Mouse (Mus musculus): Measurements from ENCODE around the gene Vmn2r90. TPM values are rescaled to one million over a fixed set of nuclear protein-coding genes. Genes with fewer than 3 reads are reported as not detected.

Vmn2r90 gene
- not detected in 2 replicates for polyA plus RNA-seq (2012; rRNA removed; ENCODE audit: low replicate concordance)

GRCm38 (mm10) chr17:17703447-17703846 lies at the start of gene Vmn2r90:
Gene Vmn2r90, plus strand, starts transcription at chr17:17703747.

Other genes starting within 250 kb of the Vmn2r90 start
- 13.8 and 15.7 TPM in 2 replicates for gene Lnpep, start 78.7 kb upstream of the Vmn2r90 start, polyA plus RNA-seq (2012; rRNA removed; ENCODE audit: low replicate concordance)
- gene Spaca6, start 123.4 kb downstream of the Vmn2r90 start, polyA plus RNA-seq (2012; rRNA removed; ENCODE audit: low replicate concordance) = 49.8 and 74.1 TPM in 2 replicates
- gene Has1, start 151.5 kb downstream of the Vmn2r90 start, polyA plus RNA-seq (2012; rRNA removed; ENCODE audit: low replicate concordance) = 0.54 and 1.1 TPM in 2 replicates
- gene Fpr1, start 180.2 kb downstream of the Vmn2r90 start, polyA plus RNA-seq (2012; rRNA removed; ENCODE audit: low replicate concordance) = 0.09 and 1.4 TPM in 2 replicates
- gene Fpr2, start 184.1 kb downstream of the Vmn2r90 start, polyA plus RNA-seq (2012; rRNA removed; ENCODE audit: low replicate concordance) = 0.42 and 1.3 TPM in 2 replicates
- not detected in 2 replicates for gene Fpr3, start 184.1 kb downstream of the Vmn2r90 start, polyA plus RNA-seq (2012; rRNA removed; ENCODE audit: low replicate concordance)